Mouse (Mus musculus): ENCODE measurements around the gene Oaf.

Gene Oaf

DNA sequence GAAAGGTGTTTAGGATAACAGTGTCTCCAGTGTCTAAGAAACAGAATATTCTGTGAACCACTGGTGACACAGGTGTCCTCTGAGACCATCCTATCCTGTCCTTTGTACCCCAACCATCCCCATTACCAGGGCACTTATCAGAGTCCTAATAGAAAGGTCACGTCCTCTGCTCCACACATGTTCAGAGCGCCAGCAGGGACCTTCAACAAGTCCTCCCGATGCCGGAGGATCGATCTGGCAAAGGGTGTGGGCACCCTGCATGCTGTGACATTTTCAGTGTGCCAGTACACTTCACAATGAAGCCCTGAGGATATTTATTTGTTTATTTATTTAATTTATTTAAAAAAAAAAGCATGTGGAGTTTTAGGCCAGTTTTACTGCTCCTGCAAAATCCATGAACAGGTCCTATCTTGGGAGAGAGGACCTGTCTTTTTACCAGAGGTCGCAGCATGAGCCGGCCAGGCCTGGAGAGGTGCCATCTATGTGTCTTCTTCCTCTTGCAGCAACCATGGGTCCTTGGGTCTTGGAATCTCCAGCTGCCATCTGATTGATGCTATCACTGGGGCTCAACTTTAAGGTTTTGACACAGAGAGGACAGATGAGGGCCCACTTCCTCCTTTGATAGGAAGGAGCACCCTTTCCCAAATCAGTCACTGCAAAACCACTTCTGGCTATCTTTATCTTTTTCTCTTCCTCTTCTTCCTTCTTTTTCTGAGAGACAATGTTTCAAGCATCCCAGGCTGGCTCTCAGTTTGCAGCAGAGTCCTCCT, 6.3 kb upstream of the Oaf start:
- DNase-seq (ENCODE audit: low read depth in 2 of 2, low spot score in 2 of 2) = no peak

DNA sequence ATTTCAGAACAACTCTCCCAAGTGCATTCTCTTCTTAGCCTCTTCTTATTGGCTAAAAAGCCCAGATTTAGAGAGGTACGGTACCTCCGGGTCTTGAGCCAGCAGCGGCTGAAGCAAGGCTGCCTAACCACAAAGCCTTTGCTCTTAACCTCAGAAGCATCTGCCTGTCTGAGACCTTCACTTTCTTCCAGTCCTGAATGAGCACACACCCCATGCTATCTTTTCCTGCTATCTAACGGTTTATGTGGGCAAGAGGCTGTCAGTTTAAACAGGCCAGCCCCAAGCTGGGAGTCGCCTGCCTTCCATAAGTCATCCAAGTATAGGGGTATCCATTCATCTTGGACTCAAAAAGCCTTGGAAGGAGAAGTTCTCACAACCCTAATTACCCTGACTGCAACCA, 2.7 kb upstream of the Oaf start:
- DNase-seq (ENCODE audit: low read depth in 2 of 2, low spot score in 2 of 2) = no peak

DNA sequence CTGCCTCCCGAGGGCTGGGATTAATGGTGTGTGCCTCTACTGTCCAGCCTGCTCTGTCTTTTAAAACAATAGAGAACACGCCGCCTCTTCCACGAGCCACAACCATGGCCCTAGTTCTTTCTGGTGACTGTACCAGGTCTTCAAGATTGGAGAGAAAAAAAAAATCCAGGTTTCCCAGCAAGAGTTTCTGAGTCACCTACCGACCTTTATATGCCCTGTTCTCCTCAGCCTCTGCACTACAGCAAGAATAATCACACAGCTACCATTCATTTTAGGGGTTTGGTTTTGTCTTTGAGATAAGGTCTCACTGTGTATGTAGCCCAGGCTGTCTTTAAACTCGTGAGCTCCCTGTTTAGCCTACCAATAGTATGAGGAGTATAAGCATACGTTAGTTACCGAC, 2.3 kb upstream of the Oaf start:
- DNase-seq (ENCODE audit: low read depth in 2 of 2, low spot score in 2 of 2) = no peak

DNA sequence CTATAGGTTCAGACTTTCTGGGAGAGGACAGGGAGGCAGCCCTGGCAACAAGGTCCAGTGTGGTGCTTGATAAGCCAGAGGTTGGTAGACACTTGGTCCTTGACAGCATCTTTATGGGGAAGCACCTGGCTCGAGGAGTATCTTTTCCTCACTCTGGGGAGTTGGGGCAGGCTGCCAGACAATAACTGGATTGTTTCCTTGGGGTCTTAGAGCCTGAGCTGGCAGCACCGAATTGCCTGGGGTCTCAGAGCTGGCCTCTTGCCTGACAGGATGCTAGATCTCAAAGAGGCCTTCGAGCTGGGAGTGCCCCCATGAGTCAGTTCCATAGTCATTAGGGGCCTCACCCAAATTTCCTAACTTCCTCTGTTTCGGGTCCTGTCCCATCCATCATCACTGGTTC, 1.6 kb upstream of the Oaf start:
- DNase-seq (ENCODE audit: low read depth in 2 of 2, low spot score in 2 of 2) = no peak

DNA sequence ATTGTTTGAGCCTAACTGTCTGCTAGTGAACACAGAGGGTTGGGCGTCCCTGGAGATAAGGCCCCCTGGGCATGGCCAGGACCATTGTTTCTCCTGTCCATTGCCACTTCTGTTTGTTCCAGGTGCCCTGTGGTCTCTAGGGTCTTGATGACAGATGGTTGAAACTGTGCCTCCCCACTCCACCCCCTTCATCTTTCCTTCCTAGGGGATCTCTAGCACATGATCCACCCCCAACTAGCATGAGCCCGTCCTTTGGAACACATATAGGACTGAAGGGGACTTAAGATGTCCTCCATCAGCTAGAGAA, 836 bp upstream of the Oaf start:
- DNase-seq (ENCODE audit: low read depth in 2 of 2, low spot score in 2 of 2) = no peak

DNA sequence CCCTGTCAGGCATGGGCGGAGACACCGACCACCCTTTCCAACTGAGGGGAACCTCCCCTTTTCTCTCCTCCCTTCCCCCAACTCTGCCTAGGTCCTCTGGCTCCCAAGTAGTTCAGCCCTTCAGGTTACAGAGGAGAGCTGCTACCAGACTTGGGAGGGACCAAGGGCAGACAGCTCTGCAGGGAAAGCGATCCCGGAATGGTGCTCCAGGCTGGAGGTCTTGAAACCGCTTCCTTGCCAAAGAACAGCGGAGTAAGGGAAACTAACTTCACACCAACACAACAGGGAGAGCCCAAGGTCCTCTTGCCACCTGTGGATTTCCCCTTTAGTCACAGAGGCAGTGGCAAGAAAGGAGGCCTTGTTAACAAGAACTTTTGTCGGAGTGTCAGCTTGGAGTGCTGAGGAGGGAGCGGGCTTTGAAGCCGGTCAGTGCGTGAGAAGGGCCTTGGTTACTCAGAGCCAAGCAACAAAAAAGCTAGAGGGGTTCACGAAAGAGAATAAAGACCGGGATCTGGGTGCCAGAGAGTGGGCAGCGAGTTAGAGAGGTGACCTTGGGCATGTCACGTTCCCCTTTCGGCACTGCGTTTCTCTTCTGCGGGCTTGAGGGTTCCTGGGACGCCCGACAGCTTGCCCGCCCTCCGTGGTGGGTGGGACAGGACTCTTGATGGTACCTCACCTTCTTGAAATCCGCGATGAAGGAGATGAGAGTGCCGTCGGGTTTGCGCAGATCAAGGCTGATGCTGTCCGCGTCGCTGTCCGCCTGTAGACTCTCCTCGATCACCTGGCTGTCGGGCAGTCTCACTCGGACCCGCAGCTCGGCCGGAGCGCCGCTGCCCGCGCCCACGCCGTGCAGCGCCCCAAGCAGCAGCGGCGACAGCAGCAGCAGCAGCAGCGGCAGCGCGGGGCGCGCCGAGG, 823 bp downstream of the Oaf start:
- DNase-seq (ENCODE audit: low read depth in 2 of 2, low spot score in 2 of 2) = no peak

DNA sequence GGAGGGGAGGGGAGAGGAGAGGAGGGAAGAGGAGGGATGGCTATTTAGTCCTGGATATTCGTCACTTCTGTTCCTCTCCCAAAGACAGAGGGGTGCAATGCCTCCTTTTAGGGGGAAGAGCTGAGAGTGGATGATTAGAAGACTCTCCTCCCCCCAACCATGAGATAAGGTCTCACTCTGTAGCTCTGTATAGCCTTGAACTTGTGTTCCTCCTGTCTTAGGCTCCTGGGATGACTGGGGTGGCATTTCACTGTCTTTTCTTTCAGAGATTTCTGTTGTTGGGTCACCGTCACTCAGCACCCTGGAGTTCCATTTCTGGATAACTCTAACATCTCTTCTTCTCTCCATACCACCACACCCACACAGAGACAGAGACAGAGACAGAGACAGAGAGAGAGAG, 1.5 kb downstream of the Oaf start:
- DNase-seq (ENCODE audit: low read depth in 2 of 2, low spot score in 2 of 2) = no peak

DNA sequence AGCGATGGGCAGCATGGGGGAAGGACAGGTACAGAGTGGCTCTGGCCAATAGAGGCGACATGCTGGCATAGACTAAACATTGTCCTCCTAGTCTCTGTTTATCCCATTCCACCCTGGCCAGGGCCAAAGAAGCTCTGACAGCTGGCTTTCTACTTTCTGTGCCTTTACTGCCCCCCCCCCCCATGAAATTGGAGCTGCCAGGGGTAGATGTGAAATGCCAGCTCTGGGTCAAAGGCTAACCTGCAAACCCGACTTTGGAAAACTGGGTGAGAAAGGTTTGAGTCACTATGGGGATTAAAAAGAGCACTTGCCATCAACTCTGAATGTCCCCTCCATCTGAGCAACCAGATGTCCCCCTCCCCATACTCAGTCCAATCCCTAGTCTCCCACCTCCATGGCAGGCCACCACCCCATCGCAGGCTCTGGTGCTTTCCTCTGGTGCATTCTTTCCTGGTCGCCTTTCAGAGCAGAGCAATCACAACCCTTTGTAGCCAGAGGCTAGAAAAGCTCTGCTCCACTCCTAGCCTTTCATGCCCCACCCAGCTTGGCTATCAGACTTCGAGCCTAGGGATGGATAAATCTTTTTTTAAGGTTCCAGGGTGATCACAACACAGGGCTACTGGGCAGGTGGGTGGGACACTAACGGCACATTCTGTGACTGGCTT, 2.5 kb downstream of the Oaf start:
- no peak for DNase-seq (ENCODE audit: low read depth in 2 of 2, low spot score in 2 of 2)

DNA sequence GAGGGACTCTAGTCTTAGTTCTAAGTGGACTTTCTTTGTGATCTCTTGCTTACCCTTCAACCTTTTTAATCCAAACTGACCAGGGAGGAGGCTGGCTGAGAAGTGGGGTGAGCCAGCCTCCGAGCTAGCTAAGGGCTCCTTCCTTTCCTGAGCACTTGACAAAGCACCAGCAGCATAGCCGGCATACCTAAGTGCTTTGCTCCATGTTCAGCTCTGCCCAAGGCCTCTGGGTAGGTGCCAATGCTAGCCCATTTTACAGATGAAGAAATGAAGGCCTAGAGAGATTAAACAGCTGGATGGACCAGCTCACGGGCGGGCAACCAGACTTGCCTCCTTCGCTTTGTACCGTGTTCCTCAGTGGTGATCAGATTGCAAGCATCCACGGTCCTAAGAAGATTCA, 3.1 kb downstream of the Oaf start:
- no peak for DNase-seq (ENCODE audit: low read depth in 2 of 2, low spot score in 2 of 2)

DNA sequence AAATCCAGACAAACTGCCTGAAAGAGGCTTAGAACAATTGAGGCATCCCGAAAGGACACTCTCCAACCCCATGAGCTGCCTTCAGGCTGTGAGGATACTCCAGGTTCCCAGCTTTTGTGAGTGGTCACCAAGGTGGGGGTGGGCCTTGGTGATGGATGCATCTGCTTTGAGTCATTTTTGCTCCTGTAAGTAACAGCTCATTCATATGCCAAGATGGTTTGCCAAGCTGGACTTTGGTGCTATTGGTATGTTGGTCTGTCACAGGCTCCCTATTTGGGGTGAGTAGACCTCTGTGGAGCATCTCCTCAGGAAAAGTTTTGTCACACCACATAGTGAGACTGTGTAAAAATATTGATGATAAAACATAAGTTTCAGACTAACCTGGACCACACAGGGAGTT, 3.6 kb downstream of the Oaf start:
- DNase-seq (ENCODE audit: low read depth in 2 of 2, low spot score in 2 of 2) = no peak

DNA sequence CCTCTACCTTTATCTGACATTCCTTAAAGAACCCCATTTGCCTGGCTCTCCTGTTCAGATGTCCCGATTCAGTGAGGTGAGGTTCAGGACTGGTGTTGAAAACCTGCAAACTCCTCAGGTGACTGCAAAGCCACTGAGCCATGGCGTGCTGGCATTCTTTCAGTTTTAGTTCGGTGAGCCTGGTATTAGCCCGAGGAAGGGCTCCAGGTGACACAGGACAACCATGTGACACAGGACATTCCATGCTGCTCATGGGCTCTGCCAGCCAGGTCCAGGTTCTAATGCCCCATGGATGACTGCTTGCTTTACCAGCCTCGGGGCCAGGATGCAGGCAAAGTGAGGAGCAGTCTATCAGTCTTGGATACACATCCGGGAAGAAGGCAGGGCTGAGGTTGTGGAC, 4.4 kb downstream of the Oaf start:
- no peak for DNase-seq (ENCODE audit: low read depth in 2 of 2, low spot score in 2 of 2)

DNA sequence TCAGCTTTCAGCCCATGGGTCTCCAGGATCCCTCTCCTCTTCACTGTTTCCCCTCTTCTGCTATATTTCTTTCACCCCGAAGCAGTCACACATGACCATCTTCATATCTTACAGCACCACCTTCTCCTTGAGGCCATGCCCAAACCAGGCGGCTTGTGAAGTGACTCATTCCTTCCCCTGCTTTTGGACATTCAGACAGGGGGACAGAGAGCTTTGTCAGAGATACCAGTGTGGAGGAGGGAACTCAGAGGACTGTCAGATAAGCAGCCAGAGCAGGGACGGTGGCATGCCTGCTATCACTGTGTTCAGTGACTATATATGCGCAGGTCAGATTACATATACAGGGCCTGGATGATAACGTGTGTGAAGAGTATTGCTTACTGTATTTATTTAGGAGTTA, 5.2 kb downstream of the Oaf start:
- DNase-seq (ENCODE audit: low read depth in 2 of 2, low spot score in 2 of 2) = no peak

DNA sequence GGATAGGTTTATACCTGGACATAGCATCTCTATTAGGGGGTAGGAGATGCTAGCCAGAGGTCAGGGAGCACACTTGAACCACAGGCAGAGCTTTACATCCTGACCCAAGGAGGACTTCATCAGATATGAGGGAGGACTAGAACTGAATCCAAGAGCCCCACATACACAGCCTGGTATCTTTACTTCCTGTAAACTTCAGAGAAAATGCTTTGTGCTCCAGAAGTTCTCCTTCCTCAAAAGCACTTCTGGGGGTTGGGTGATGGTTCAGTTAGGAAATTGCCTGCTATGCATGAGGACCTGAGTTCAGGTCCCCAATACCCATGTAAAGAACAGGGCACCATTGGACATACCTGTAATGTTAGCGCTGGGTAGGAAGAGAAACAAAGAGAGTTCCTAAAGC, 6.2 kb downstream of the Oaf start:
- no peak for DNase-seq (ENCODE audit: low read depth in 2 of 2, low spot score in 2 of 2)

DNA sequence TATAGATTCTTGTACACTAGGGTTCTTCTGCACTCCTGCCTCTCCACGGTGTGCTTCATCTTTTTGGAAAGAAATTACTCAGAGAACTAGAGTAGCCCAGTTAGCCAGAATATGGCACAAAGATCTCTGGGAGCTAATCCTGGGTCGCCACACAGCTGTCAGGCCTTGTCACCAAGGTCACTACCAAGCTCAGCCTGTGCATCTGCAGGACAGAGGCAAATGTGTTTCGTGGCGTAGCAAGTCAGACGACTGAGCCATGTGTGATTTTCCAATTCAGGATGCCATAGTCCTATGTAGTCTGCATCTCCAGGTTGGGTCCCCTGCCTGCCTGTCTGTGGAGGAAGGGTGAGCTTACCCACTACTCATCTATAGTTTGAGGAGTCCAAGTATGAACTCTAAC, 6.7 kb downstream of the Oaf start:
- DNase-seq (ENCODE audit: low read depth in 2 of 2, low spot score in 2 of 2) = no peak

DNA sequence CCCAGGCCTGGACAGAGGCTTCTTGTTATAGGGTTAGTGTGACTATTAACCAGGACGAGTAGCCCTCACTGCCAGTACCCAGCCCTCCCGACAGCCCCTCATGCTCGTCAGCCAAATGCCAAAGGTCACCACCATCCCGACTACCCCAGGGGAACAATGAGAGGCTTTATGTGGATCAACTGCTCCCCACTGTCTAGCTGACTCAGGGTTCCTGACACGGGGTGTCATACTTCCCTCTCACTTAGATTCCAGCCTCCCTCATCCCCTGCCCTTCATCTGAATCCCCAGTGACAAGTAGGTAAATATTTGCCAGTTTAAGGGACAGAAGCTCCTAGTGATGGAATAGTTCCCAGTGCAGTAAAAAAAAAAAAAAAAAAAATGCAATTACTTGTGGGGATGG, 7.4 kb downstream of the Oaf start:
- DNase-seq (ENCODE audit: low read depth in 2 of 2, low spot score in 2 of 2) = no peak

DNA sequence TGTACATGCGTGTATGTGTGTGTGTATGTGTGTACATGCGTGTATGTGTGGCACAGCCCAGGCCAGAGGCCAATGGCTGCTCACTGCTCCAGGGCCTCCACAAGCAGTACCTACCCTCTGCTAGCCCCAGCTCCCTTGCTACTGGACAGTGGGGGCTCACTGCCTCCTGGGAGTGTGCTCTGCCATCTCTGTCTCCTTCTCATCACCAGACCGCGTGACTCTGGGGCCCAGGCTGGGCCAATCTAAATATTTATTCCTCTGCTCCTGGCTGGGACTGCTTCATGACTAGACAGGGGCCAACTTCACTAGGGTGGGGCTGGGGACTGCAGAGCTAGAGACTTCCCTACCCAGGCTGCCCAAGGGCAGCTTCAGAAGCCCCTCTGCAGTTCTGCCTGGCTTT, 7.9 kb downstream of the Oaf start:
- no peak for DNase-seq (ENCODE audit: low read depth in 2 of 2, low spot score in 2 of 2)

DNA sequence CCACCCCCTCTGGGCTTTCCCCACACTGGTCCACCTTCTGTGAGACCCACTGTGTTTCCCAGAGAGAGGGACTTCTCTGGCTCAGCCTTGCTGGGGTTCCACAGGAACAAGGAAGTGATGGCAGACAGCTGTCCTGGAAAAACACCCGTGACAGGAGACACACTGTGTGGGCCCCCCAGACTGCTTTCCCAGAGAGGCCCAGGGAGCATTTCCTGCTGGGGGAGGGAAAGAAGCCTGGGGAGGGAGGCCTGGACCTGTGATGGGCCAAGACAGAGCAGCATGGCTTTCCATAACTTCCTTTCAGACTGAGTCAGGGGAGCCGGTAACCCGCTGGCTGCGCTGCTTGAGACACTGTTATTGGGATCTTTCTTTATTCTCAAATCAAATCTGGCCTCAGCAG, 8.8 kb downstream of the Oaf start:
- DNase-seq (ENCODE audit: low read depth in 2 of 2, low spot score in 2 of 2) = no peak

DNA sequence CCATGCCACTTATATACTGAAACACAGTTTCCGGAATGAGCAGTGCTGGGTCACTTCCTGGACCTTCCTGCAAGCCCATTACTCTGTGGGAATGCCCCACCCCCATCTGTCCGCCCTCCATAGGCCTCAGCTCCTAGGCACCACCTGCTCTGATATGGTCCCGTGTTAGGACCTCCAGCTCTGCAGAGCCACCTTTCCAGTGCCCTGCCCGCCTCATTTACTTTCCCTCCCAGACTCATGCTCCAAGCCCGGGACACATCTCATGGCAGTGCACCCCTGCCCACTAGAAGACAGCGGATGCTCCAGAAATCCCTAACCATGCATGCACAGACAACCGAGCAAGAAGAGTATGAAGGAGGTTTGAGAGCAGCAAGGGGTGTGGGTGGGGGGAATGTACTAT, 9.7 kb downstream of the Oaf start:
- DNase-seq (ENCODE audit: low read depth in 2 of 2, low spot score in 2 of 2) = no peak

DNA sequence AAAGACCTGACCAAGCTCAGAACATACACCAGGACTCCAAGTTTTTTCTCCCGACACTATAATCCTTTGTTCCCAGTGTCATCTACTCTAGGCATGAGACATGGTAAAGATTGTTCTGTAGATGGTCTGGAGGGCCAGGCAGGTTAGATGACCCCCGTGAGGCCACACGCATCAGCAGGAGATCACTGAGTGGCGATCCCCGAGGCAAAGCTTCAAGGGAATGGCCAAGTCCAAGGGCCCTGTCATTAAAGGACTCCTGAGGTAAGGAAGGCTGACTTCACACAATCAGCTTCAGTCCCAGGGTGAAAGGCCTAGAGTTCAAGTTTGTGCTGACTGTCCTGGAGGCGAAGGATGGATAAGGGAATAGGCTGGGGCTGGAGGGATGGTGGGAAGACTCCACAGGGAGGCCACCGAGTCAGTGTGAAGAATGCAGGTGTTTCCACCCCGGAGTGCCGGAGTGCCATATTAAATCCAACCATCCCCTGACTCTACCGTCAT, 10.3 kb downstream of the Oaf start:
- no peak for DNase-seq (ENCODE audit: low read depth in 2 of 2, low spot score in 2 of 2)

DNA sequence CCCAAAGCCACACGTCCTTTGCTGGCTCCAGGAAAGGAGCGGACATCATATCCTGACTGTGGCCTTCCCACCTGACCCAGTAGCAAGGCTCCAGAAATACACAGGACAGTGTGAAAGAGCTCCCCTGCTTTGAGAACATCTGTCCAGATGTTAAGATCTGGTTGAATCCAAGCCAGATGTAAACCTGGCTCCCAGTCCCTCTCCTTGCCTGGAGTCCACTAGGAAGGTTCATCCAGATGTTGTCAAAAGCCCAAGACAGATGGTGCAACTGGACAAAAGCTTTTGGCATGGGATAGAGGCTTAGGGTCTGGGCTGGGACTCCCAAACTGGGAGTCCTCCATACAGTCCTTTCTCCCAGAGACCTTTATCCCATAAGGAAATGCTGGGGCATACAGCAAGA, 11.0 kb downstream of the Oaf start:
- no peak for DNase-seq (ENCODE audit: low read depth in 2 of 2, low spot score in 2 of 2)

DNA sequence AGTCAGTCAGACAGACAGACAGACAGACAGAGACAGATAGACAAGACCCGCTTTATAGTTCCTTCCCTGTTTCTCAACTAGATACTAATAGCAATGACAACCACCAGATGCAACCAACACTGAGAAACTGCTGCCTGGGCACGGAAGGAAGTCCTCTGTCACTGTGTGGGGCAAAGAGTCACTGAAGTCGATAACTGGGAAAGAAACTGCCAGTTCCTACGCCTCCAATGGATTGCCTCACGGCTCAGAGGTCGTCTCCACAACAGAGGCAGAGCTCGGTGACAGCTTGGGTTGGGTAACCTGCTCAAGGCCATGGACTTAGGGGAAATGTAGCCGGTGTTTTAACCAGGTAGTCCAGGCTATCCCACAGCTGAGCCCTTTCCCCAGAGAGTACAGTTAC, 12.1 kb downstream of the Oaf start:
- DNase-seq (ENCODE audit: low read depth in 2 of 2, low spot score in 2 of 2) = no peak

DNA sequence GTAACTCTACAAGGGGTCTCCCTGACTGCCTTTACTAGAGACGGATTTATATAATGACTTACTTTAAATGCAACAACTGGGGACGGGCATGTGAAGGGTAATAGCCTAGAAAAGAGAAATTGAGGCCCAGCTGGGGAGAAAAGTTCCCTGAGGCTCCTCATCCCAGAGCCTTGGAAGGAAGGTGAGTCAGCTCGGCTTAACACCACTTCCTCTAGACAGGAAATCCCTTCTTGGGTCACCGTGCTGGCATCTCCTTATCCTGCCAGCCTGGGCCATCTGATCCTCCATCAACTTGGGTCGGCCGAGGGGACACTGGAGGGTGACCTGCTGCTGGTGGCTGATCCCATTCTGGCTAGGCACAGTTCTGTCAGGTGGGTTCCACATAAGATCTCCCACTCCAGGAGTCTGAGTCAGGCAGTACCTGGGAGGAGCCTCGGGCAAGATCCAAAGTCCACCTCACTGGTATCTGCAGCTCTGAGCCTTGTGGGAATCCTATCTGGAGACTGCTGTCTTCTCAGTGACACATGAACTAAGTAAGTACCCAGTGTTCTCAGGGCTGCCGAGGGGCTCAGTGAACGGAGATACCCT, 13.0 kb downstream of the Oaf start:
- no peak for DNase-seq (ENCODE audit: low read depth in 2 of 2, low spot score in 2 of 2)
